Mouse (Mus musculus): ENCODE results near the gene Olfr186.

- TF ChIP-seq CTCF (IDR thresholded peaks at IDR 0.05; ENCODE audit: extremely low read depth, insufficient read length, insufficient replicate concordance, low read depth, low read length) (no peak), POLR2A (IDR thresholded peaks at IDR 0.05; ENCODE audit: low read depth, low read length) (no peak)
Measured at GRCm38 (mm10) chr16:59030191-59030590, at the start of gene Olfr186.

Data from small intestine, adult 2 months (tissue).